Mouse (Mus musculus) forebrain, embryonic 14.5 days (tissue): ENCODE data around the gene Lypd6. TPM values are rescaled to one million over a fixed set of nuclear protein-coding genes. Genes with fewer than 3 reads are reported as not detected.

Experiments
- ATAC-seq: fragments of 200-750 bp; cut with Nextera tagmentation; 2 replicates; pipeline ENCODE4 v1.8.0; 2017; ENCODE audit warnings: mild to moderate bottlenecking, moderate library complexity
- DNase-seq: peaks from one replicate; pipeline ENCODE4 v3.0.0-alpha.2; 2015; ENCODE audit warnings: low spot score
- H3K27ac ChIP-seq: fragments of 300-500 bp; sonication (generic); 2 replicates; pipeline ENCODE4 v1.5.1; 2014; ENCODE audit warnings: low read depth, mild to moderate bottlenecking, control low read depth, low read length, moderate library complexity
- H3K27me3 ChIP-seq: fragments of 300-500 bp; sonication (generic); replicated peaks from 2 replicates; pipeline ENCODE4 v1.6.1; 2014; ENCODE audit warnings: low read length, control low read depth, mixed read lengths; ENCODE audit not compliant: control insufficient read depth, insufficient read depth
- H3K36me3 ChIP-seq: fragments of 300-500 bp; sonication (generic); 2 replicates; pipeline ENCODE4 v1.6.1; 2014; ENCODE audit warnings: low read length, control low read depth; ENCODE audit not compliant: control insufficient read depth, insufficient read depth
- H3K4me1 ChIP-seq: fragments of 300-500 bp; sonication (generic); 2 replicates; pipeline ENCODE4 v1.6.1; 2014; ENCODE audit warnings: antibody characterized with exemption, low read length, control low read depth; ENCODE audit not compliant: control insufficient read depth, insufficient read depth
- H3K4me2 ChIP-seq: fragments of 300-500 bp; sonication (generic); 2 replicates; pipeline ENCODE4 v1.6.1; 2014; ENCODE audit warnings: mild to moderate bottlenecking, control low read depth, low read length
- H3K4me3 ChIP-seq: fragments of 300-500 bp; sonication (generic); 2 replicates; pipeline ENCODE4 v1.5.1; 2014; ENCODE audit warnings: low read depth, low read length, control low read depth
- H3K9ac ChIP-seq: fragments of 300-500 bp; sonication (generic); 2 replicates; pipeline ENCODE4 v1.6.1; 2014; ENCODE audit warnings: mild to moderate bottlenecking, low read length, control low read depth, moderate library complexity
- H3K9me3 ChIP-seq: fragments of 300-500 bp; sonication (generic); replicated peaks from 2 replicates; pipeline ENCODE4 v1.6.1; 2016; ENCODE audit warnings: low read length, control low read depth, mixed read lengths; ENCODE audit not compliant: control insufficient read depth
- WGBS: fragments of 180-500 bp; shearing (Covaris S2); extraction: QIAGEN DNeasy Blood & Tissue Kit; methylation state at CpG from one replicate; pipeline ENCODE4 v1.1.7; 2014; 5-methylcytosine and 5-hydroxymethylcytosine counted together
- polyA plus RNA-seq: library from polyadenylated mRNA; unstranded; fragments of >200 nt; fragmentation: Nextera tagmentation; extraction: Ambion mirVana; gene quantifications from 2 replicates; pipeline ENCODE4 v1.2.1, GENCODE M21; 2014

Gene Lypd6
- polyA plus RNA-seq, 1 experiment from 2014 or later, result 16.5 TPM

GRCm38 (mm10) chr2:50150203-50150590 lies 84.0 kb downstream of the Lypd6 start:
- H3K9me3 ChIP-seq, result no peaks in the 10 kb centered on the region
- H3K9ac ChIP-seq, result no peak overlapping the region
- WGBS, result 86% methylated on average over 7 of the region's 7 CpGs
- no peak overlapping the region for H3K27ac ChIP-seq
- DNase-seq, result no peak
- H3K27me3 ChIP-seq, result no peaks in the 10 kb centered on the region
- no peak for ATAC-seq
- H3K36me3 ChIP-seq, result no peaks in the 10 kb centered on the region
- H3K4me2 ChIP-seq, result no peak overlapping the region
- H3K4me3 ChIP-seq, result no peak overlapping the region
- no peaks in the 10 kb centered on the region for H3K4me1 ChIP-seq

GRCm38 (mm10) chr2:50150816-50151215 lies 84.6 kb downstream of the Lypd6 start:
- H3K36me3 ChIP-seq, result no peaks in the 10 kb centered on the region
- DNase-seq (no peak), ATAC-seq (no peak)
- H3K4me3 ChIP-seq, result no peak overlapping the region
- WGBS, result 93% methylated on average over 5 of the region's 5 CpGs
- H3K4me2 ChIP-seq, result no peak overlapping the region
- H3K27ac ChIP-seq, result no peak overlapping the region
- H3K9ac ChIP-seq, result no peak overlapping the region
- no peaks in the 10 kb centered on the region for H3K27me3 ChIP-seq
- no peaks in the 10 kb centered on the region for H3K4me1 ChIP-seq
- no peaks in the 10 kb centered on the region for H3K9me3 ChIP-seq

- Histone ChIP-seq H3K4me2 (no peak overlapping the region), H3K9me3 (no peaks in the 10 kb centered on the region), H3K27me3 (no peaks in the 10 kb centered on the region), H3K9ac (no peak overlapping the region), H3K36me3 (no peaks in the 10 kb centered on the region), H3K4me3 (no peak overlapping the region), H3K4me1 (no peaks in the 10 kb centered on the region), H3K27ac (no peak overlapping the region)
- no peak for DNase-seq
- WGBS, result 78% methylated on average over 2 of the region's 2 CpGs
- no peak for ATAC-seq
Measured at GRCm38 (mm10) chr2:50151401-50151800, 85.2 kb downstream of the Lypd6 start.

- H3K9ac ChIP-seq, result no peak overlapping the region
- no peak for DNase-seq
- 90% methylated on average over 3 of the region's 3 CpGs for WGBS
Measured at GRCm38 (mm10) chr2:50151879-50152278, 85.7 kb downstream of the Lypd6 start.

GRCm38 (mm10) chr2:50156009-50156408 lies 89.8 kb downstream of the Lypd6 start:
- H3K36me3 ChIP-seq, result no peaks in the 10 kb centered on the region
- H3K9ac ChIP-seq, result no peak overlapping the region
- DNase-seq, result no peak
- ATAC-seq, result no peak
- H3K4me3 ChIP-seq, result no peak overlapping the region
- no peaks in the 10 kb centered on the region for H3K9me3 ChIP-seq
- no peaks in the 10 kb centered on the region for H3K27me3 ChIP-seq
- no peak overlapping the region for H3K27ac ChIP-seq
- no peaks in the 10 kb centered on the region for H3K4me1 ChIP-seq
- no peak overlapping the region for H3K4me2 ChIP-seq
- 97% methylated on average over 10 of the region's 10 CpGs for WGBS

More at GRCm38 (mm10) chr2:50151879-50152278, 85.7 kb downstream of the Lypd6 start:
- no peak overlapping the region for H3K27ac ChIP-seq
- H3K36me3 ChIP-seq, result no peaks in the 10 kb centered on the region
- H3K4me2 ChIP-seq, result no peak overlapping the region
- H3K4me1 ChIP-seq, result no peaks in the 10 kb centered on the region
- ATAC-seq, result no peak
- no peak overlapping the region for H3K4me3 ChIP-seq
- H3K9me3 ChIP-seq, result no peaks in the 10 kb centered on the region
- H3K27me3 ChIP-seq, result no peaks in the 10 kb centered on the region

- ATAC-seq, result no peak
- Histone ChIP-seq H3K27ac (no peak overlapping the region), H3K4me1 (no peaks in the 10 kb centered on the region), H3K4me2 (no peak overlapping the region), H3K4me3 (no peak overlapping the region), H3K9me3 (no peaks in the 10 kb centered on the region), H3K27me3 (no peaks in the 10 kb centered on the region), H3K9ac (no peak overlapping the region), H3K36me3 (no peaks in the 10 kb centered on the region)
- 93% methylated on average over 3 of the region's 3 CpGs for WGBS
- no peak for DNase-seq
Measured at GRCm38 (mm10) chr2:50160069-50160468, 93.8 kb downstream of the Lypd6 start.

GRCm38 (mm10) chr2:50163608-50164007 lies 97.4 kb downstream of the Lypd6 start:
- H3K4me2 ChIP-seq, result no peak overlapping the region
- H3K36me3 ChIP-seq, result no peaks in the 10 kb centered on the region
- WGBS, result 82% methylated on average over 8 of the region's 8 CpGs
- H3K4me1 ChIP-seq, result no peaks in the 10 kb centered on the region
- no peaks in the 10 kb centered on the region for H3K27me3 ChIP-seq
- no peak overlapping the region for H3K4me3 ChIP-seq
- no peak overlapping the region for H3K27ac ChIP-seq
- no peaks in the 10 kb centered on the region for H3K9me3 ChIP-seq
- H3K9ac ChIP-seq, result no peak overlapping the region
- ATAC-seq (no peak), DNase-seq (no peak)

GRCm38 (mm10) chr2:50165277-50165676 lies 99.0 kb downstream of the Lypd6 start:
- no peak overlapping the region for H3K4me2 ChIP-seq
- WGBS, result 60% methylated on average over 6 of the region's 6 CpGs
- no peak overlapping the region for H3K9ac ChIP-seq
- H3K27me3 ChIP-seq, result no peaks in the 10 kb centered on the region
- no peaks in the 10 kb centered on the region for H3K36me3 ChIP-seq
- no peaks in the 10 kb centered on the region for H3K4me1 ChIP-seq
- H3K27ac ChIP-seq, result no peak overlapping the region
- no peak overlapping the region for H3K4me3 ChIP-seq
- ATAC-seq (no peak), DNase-seq (no peak)
- no peaks in the 10 kb centered on the region for H3K9me3 ChIP-seq

GRCm38 (mm10) chr2:50166082-50166481 lies 99.9 kb downstream of the Lypd6 start:
- ATAC-seq, result no peak
- DNase-seq, result no peak
- Histone ChIP-seq H3K4me3 (no peak overlapping the region), H3K9ac (no peak overlapping the region), H3K4me2 (no peak overlapping the region), H3K27ac (no peak overlapping the region), H3K4me1 (no peaks in the 10 kb centered on the region), H3K9me3 (no peaks in the 10 kb centered on the region), H3K36me3 (no peaks in the 10 kb centered on the region), H3K27me3 (no peaks in the 10 kb centered on the region)
- 76% methylated on average over 5 of the region's 5 CpGs for WGBS
